Comparison of ENCODE assay signal across 8 mouse cellular contexts in the genomic region with DNA sequence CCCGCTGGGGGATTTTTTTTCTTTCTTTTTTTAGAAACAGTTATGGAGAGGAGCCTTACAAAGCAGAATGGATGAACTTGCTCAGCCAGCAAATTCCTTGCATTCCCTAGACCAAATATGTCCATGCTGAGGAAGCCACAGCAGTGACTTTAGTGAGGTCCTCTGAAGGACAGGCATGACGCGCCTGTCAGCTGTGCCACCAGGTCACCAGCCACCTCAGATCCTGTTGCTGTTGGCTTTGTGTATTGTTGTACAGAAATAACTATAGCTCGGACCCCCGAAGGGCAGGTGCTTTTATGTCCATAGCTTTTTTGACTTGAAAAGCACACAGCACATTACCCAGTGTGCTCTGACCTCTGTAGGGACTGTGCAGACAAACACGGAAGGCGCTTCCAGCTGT. TPM values are rescaled to one million over a fixed set of nuclear protein-coding genes. Genes with fewer than 3 reads are reported as not detected.
DNase-seq lines count a peak whose midpoint lies in the region; ATAC-seq and TF ChIP-seq lines count a peak whose summit lies in the region.

No protein-coding gene starts in this region.

- H3K27me3 ChIP-seq in heart, embryonic 16.5 days (ENCODE audit: control insufficient read depth, insufficient read depth, low read length) = no peaks in the 10 kb centered on the region
- no peaks in the 10 kb centered on the region for H3K27me3 ChIP-seq in lung, embryonic 14.5 days (ENCODE audit: insufficient read depth, low read length)
- no peaks in the 10 kb centered on the region for H3K27me3 ChIP-seq in forebrain, postnatal 0 days (ENCODE audit: insufficient read depth, low read length)

- peak overlapping the region; percentile 61 for H3K9ac ChIP-seq in heart, embryonic 16.5 days (ENCODE audit: low read length)
- H3K9ac ChIP-seq in lung, embryonic 14.5 days = no peak overlapping the region
- H3K9ac ChIP-seq in forebrain, postnatal 0 days = no peak overlapping the region

- H3K9me3 ChIP-seq in heart, embryonic 16.5 days (replicated peaks; ENCODE audit: control insufficient read depth, low read length) = no peaks in the 10 kb centered on the region
- no peaks in the 10 kb centered on the region for H3K9me3 ChIP-seq in lung, embryonic 14.5 days (ENCODE audit: low read depth, low read length)
- no peaks in the 10 kb centered on the region for H3K9me3 ChIP-seq in forebrain, postnatal 0 days (ENCODE audit: low read length)

- H3K4me3 ChIP-seq in heart, embryonic 16.5 days (ENCODE audit: low read length) = no peak overlapping the region
- H3K4me3 ChIP-seq in lung, embryonic 14.5 days (ENCODE audit: low read depth, low read length) = no peak overlapping the region
- no peak overlapping the region for H3K4me3 ChIP-seq in forebrain, postnatal 0 days (ENCODE audit: low read depth, low read length)

- H3K27ac ChIP-seq in heart, embryonic 16.5 days (ENCODE audit: low read length) = peak overlapping the region; percentile 97
- H3K27ac ChIP-seq in lung, embryonic 14.5 days (ENCODE audit: low read depth) = peak overlapping the region; percentile 72
- no peak overlapping the region for H3K27ac ChIP-seq in forebrain, postnatal 0 days (ENCODE audit: low read depth, low read length)

- H3K4me1 ChIP-seq in heart, embryonic 16.5 days (ENCODE audit: control insufficient read depth, insufficient read depth, low read length) = peaks cover 15% of the 10 kb centered on the region
- H3K4me1 ChIP-seq in lung, embryonic 14.5 days (ENCODE audit: insufficient read depth) = peaks cover 19% of the 10 kb centered on the region
- H3K4me1 ChIP-seq in forebrain, postnatal 0 days (ENCODE audit: insufficient read depth) = no peaks in the 10 kb centered on the region

- no peak for TF ChIP-seq CTCF in lung, embryonic 14.5 days (IDR thresholded peaks at IDR 0.05; ENCODE audit: low read depth)
- no peak for TF ChIP-seq CTCF in forebrain, postnatal 0 days (IDR thresholded peaks at IDR 0.05; ENCODE audit: low read depth)

- peak; percentile 94 for ATAC-seq in heart, embryonic 16.5 days (replicated peaks; ENCODE audit: extremely low read depth, insufficient read depth, low FRiP score)
- ATAC-seq in lung, embryonic 14.5 days (ENCODE audit: insufficient read depth) = peak; percentile 87; the same call in 1 of the 2 replicates
- no peak for ATAC-seq in forebrain, postnatal 0 days

- no peaks in the 10 kb centered on the region for H3K36me3 ChIP-seq in heart, embryonic 16.5 days (ENCODE audit: control insufficient read depth, insufficient read depth)
- H3K36me3 ChIP-seq in lung, embryonic 14.5 days (ENCODE audit: insufficient read depth) = no peaks in the 10 kb centered on the region
- H3K36me3 ChIP-seq in forebrain, postnatal 0 days (ENCODE audit: insufficient read depth) = 0 out of 2 replicates have a peak, but pooled peaks cover 3% of the 10 kb centered on the region

- H3K4me2 ChIP-seq in heart, embryonic 16.5 days (ENCODE audit: low read depth, low read length) = peak overlapping the region; percentile 19; the same call in 1 of the 2 replicates
- H3K4me2 ChIP-seq in lung, embryonic 14.5 days = no peak overlapping the region; the same call in 1 of the 2 replicates
- H3K4me2 ChIP-seq in forebrain, postnatal 0 days (ENCODE audit: low read depth) = no peak overlapping the region

- WGBS in heart, embryonic 16.5 days = 29% methylated on average over 7 of the region's 7 CpGs
- WGBS in lung, embryonic 14.5 days = 23% methylated on average over 7 of the region's 7 CpGs
- 74% methylated on average over 7 of the region's 7 CpGs for WGBS in forebrain, postnatal 0 days

- DNase-seq in adrenal gland, adult 2 months = peak; percentile 63
- no peak for DNase-seq in adrenal gland, adult 18-20 months (ENCODE audit: low spot score in 2 of 2)
- peak; percentile 37 for DNase-seq in adrenal gland, adult 8-10 months
- peak; percentile 78 for DNase-seq in lung, embryonic 14.5 days
- DNase-seq in B cell, adult 2 months = no peak
- DNase-seq in layer of hippocampus, adult 9-10 months (ENCODE audit: low spot score) = no peak
- no peak for DNase-seq in forebrain, postnatal 0 days

RNA-seq across cellular contexts. Expression of a gene that starts 38.1 kb away (rescaled TPM):
- 10 to 100 TPM; 16.6 to 22.1 TPM for total RNA-seq in adrenal gland, adult 2 months (2021)
- 5.6 and 10.1 TPM in 2 replicates for polyA plus RNA-seq in adrenal gland, adult 2 months (2012; rRNA removed)
- total RNA-seq in adrenal gland, adult 18-20 months (2021) = 10 to 100 TPM; 23.3 to 26.4 TPM
- total RNA-seq in adrenal gland, adult 8-10 months (2022) = 10 to 100 TPM; 22.4 to 28.9 (median 25.9) TPM
- polyA plus RNA-seq in heart, embryonic 16.5 days (2015; fragmentation: Nextera tagmentation; extraction: Ambion mirVana) = 12.1 and 12.3 TPM in 2 replicates
- polyA plus RNA-seq in lung, embryonic 14.5 days (2014; fragmentation: Nextera tagmentation; extraction: Ambion mirVana) = 13.8 and 14.1 TPM in 2 replicates
- 32.9 and 35.6 TPM in 2 replicates for total RNA-seq in forebrain, postnatal 0 days (2014; rRNA removed)
- 19.2 and 33.7 TPM in 2 replicates for polyA plus RNA-seq in forebrain, postnatal 0 days (2015; fragmentation: Nextera tagmentation; extraction: Ambion mirVana)

Comparison
In these comparisons a context has a peak if more than half of its experiments do, and no peak if none do; other contexts are left out.
1. DNase-seq: peak in adrenal gland, adult 2 months (single experiment), adrenal gland, adult 8-10 months (single experiment) and lung, embryonic 14.5 days (single experiment); none in adrenal gland, adult 18-20 months (0 of 2), B cell, adult 2 months (0 of 2), layer of hippocampus, adult 9-10 months (single experiment) and forebrain, postnatal 0 days (single experiment).